Mouse (Mus musculus) lung, adult 2 months (tissue): Measurements from ENCODE around the gene Mical3.

ENCODE experiments used
- CTCF ChIP-seq: fragments of 200-500 bp; IDR thresholded peaks from 2 replicates; pipeline ENCODE4 v1.5.1; 2011; ENCODE audit warnings: mild to moderate bottlenecking, low read length, control low read depth; ENCODE audit not compliant: insufficient read depth
- POLR2A ChIP-seq: fragments of 200-500 bp; IDR thresholded peaks from 2 replicates; pipeline ENCODE4 v1.6.1; 2011; ENCODE audit warnings: low read depth, mild to moderate bottlenecking, control low read depth, low read length, borderline replicate concordance; ENCODE audit errors: extremely low read depth

GRCm38 (mm10) chr6:121130039-121130705, 627 bp downstream of the Mical3 start:
- TF ChIP-seq CTCF: peak; percentile 79
- no peak for TF ChIP-seq POLR2A
